Mouse (Mus musculus): ENCODE data around the gene Repin1.

Gene Repin1

DNA sequence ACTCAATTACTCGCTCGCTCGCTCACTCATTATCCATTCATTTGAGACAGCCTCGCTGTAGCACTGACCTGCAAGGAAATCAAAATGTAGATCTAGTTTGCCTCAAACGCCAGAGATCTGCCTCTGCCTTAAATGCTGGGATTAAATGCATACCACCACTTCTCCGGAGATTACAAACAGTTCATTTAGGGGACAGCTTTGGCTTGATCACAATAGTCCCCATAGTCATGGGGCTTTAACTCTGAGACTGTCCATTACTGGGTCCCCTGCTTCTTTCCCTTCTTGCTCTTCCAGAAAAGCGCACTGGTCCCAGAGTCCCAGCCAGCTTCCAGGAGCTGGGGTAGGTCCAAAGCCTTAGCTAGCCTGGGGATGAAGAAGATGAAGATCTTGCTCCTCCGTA is 32.8 kb downstream of the Repin1 start, which contains the start of gene AI854703:
Gene AI854703, plus strand, starts transcription at position 301 of the 400 bp plus-strand sequence.
- no peak for DNase-seq (ENCODE audit: low spot score in 2 of 2)

DNA sequence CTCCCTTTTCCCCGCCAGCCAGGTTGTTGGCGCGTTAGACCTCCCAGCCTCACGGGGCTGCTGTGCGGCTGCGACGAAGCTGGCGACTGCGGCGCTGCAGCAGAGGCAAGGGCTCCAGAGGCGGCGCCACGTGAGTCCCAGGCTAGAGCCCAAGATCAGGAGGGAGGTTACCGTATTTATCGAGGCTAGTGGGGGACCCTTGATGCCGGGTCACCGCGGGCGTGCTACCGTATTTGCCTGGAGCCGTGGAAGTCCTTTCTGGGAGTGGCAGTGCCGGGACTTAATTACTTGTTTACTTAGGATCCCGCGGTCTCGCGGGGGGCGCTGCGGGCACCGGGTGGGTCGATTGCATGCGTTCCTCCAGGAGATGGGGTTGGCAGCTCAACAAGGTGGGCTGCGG is 33.3 kb downstream of the Repin1 start:
- DNase-seq (ENCODE audit: low spot score in 2 of 2), result peak; percentile 21 to 54

DNA sequence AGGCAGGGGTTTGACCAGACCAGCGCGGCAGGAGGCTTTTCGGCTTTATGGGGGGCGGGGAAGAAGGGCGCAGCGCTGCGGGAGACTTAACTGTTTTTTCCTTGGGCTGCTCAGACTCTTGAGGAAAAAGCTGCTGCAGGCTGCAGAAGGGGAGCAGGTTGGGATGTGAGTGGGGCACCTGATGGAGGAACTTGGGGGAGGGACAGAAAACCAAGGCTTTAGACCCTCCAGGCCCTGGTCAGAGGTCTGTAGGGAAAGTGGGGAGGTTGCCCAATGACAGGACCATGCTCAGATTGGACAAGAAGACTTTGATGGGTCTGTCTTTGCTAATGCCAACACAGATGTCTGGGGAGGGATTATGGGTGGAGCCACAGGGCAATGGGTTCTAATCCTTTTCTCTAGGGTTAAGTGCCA is 33.8 kb downstream of the Repin1 start:
- DNase-seq (ENCODE audit: low spot score in 2 of 2), result no peak

DNA sequence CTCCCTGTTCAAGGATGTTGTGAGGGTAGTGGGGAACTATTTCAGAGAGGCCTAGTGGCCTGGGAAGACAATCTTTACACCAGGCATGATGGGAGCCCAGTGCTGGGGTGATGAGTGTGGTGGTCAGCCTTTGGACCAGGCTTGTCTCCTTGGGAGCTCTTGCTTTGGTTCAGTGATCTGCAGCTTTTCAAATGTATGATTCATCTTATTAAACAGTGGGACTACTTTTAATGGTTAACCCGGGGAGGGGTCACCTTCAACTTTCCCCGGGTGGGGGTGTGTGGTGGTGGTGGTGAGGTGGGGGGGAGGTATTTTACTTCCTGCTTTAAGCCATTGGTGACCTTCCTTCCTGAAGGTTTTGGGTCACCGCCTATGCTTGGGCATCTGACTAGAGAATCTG is 34.7 kb downstream of the Repin1 start:
- no peak for DNase-seq (ENCODE audit: low spot score in 2 of 2)

DNA sequence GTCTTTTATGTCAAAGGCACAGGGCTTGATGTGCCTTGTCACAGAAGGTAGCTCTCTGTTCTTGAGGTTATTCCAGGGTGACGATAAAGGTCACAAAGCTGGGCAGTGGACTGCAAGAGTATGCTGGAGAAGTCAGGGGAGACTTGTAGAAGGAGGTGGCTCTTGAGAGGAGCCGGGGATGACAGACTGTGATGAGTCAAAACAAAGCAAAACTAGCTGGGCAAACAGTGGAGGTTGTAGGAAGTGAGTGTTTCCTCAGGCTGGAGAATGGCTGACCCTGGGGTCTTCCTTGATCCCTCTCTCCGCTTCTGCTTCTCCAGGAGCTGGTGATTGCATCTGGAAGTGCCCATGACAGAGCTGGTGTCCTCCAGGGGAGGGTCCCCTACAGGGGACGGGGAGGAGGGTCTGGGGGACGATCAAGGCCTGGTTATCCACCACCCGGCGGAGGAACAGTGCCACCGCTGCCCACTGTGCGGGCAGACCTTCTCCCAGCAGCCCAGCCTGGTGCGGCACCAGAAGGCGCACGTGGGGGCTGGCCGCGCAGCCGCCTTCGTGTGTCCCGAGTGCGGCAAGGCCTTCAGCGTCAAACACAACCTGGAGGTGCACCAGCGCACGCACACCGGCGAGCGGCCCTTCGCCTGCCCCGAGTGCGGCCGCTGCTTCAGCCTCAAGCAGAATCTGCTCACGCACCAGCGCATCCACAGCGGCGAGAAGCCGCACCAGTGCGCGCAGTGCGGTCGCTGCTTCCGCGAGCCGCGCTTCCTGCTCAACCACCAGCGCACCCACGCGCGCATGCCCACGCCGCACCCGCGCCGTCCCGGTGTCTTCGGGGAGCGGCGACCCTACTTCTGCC is 35.4 kb downstream of the Repin1 start:
- DNase-seq (ENCODE audit: low spot score in 2 of 2), result no peak

DNA sequence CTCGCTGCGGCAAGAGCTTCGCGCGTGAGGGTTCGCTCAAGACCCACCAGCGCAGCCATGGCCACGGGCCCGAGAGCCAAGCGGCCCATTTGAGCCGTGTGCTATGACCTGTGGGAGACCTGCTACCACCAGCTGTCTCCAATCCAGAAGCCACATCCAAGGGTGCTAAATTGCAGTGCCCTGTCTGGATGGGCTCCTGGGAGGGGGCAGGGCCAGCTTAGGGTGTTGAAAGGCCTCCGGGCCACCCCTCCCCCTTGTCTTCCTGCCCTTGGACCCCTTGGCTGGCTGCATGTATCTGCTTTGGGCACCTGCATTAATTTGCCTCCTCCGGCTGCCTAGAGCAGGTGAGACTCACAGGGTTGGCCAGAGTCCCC is 36.0 kb downstream of the Repin1 start:
- DNase-seq (ENCODE audit: low spot score in 2 of 2), result no peak

DNA sequence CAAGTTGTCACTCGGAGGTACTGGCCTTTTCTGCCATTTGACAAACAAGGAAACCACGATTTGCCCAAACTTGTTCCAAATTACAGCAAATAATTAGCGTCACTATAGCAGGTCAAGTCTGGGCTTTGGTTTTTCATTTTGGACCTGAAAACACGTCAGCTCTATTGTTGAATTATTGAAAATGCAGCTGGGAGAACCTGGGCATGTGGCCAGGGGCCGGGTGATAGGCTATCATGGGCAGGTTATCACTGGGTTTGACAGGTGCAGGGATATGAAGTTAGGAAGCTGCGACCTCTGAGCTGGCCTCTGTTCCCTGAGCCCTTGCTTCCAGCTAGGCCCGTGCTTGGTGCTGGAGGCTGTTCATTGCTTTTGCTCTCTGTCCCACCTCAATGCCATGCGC is 37.1 kb downstream of the Repin1 start:
- DNase-seq (ENCODE audit: low spot score in 2 of 2), result peak in 1 of 2 experiments; percentile 62

DNA sequence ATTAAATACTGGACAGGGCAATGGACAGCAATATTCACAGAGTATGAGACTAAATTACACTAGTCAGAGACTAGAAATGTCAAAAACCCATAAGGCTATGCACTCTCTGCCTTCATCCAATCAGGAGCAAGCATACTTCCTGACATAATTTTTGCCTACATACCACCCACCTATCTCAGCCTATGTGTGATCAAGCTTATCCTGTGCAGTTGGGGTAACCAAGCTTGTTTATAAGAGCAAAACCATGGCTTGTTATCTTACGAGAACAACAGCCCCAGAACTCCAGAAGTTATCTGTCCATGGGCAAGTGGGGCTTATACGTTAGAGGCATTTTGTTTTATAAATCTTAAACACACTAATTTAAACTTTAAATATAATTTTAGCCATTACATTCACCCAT is 41.4 kb downstream of the Repin1 start:
- no peak for DNase-seq (ENCODE audit: low spot score in 2 of 2)

DNA sequence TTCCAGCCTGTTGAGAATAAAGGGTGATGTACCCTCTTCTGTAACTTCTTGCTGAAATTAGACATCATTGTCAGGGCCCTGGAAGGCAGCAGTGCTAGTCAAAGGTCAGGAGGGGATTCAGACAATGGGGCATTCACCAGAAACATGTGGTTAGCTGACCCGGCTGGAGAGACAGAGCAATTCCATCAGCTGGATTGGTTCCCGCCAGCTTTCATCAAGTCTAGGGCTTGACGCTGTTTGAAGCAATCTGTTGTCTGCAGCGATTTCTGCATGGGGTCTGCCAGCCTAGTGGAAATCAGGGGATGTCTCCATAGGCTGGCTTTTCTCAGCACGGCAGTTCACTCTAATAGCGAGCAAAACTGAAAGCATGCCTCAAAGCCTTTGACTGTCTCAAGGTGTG is 42.8 kb downstream of the Repin1 start:
- no peak for DNase-seq (ENCODE audit: low spot score in 2 of 2)

DNA sequence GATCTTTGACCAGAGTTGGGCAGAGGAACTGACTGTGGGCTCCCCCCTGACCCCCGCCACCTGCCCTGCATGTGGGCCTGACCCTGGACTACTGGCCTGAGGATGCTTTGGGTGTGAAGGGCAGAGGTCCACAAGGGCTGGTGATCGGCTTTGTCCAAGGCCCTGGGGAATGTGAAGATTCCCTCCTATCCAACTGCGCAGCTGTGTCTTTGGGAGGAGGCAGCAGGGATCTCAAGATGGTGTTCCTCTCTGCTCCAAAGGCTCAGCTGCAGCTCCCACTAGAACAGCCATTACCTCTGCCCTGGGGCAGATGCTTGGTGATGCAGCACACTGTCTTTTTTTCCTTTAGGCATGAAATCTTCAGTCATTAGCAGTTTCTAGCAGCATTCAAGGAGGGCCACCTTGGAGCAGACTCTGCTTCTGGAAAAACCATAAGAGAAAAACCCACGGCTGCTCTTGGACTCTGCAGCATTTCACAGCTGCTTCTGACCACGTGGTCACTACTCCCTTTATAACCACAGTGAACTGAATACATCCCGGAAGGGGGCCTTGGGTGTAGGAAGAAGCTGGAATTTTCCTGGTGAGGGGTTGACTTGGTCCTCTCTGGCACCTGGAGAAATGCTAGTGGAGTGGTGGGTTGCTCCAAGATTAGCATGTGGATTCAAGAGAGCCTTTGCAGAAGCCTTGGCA is 44.3 kb downstream of the Repin1 start:
- DNase-seq (ENCODE audit: low spot score in 2 of 2), result no peak

DNA sequence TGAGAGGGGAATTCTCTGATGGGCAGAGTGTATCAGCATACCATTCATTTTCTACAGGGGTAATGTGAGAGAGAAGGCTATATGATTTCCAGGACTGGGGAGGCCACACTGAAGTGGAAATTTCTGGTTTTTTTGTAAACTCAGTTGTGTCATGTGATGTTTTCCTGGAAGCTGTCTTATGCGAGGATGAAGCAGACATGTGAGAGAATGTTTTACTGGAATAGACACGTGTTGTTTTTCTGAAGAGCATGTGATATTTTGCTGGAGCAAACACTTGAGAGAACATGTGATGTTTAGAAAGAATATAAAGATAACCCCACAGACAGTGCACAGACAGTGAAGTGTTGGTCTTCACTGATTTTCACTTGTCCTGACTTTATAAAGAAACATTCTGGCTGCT is 44.9 kb downstream of the Repin1 start:
- no peak for DNase-seq (ENCODE audit: low spot score in 2 of 2)

DNA sequence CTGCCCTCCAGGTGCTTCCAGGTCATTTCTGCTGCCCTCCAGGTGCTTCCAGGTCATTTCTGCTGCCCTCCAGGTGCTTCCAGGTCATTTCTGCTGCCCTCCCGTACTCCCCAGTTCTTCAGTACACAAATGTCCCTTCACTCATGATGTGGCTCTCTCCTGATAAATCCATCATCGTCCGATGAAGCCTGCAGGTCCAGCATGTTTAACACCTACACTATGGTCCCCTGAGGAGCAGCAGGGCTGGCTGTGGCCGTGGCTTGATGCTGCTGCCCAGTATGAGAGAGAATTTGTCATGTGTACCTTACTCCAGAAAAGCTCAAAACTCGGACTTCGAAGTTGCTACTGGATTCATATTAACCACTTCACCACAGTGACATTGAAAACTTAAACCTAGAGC is 47.7 kb downstream of the Repin1 start:
- DNase-seq (ENCODE audit: low spot score in 2 of 2), result no peak

DNA sequence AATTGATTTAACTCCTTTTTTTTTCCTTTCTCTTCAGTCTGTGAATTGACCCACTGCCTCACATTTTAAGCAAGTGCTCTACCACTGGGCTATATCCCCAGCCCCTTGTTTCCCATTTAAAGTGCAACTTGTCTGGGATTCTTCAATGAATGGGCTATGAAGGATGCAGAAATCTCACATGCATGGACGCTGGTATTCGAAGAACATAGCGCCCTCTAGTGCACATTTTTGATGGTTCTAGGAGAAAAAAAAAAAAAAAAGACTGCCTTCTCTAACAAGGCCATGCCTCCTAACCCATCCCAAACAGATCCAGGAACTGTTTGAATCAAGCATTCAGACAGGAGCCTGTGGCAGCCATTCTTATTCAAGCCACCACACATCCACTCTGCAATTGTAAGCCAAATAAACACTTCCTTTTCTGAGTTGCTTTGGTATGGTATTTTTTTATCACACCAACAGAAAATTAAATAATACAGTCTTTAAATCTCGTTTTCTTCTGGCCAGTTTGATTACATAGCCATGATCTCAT is 49.1 kb downstream of the Repin1 start:
- DNase-seq (ENCODE audit: low spot score in 2 of 2), result no peak

DNA sequence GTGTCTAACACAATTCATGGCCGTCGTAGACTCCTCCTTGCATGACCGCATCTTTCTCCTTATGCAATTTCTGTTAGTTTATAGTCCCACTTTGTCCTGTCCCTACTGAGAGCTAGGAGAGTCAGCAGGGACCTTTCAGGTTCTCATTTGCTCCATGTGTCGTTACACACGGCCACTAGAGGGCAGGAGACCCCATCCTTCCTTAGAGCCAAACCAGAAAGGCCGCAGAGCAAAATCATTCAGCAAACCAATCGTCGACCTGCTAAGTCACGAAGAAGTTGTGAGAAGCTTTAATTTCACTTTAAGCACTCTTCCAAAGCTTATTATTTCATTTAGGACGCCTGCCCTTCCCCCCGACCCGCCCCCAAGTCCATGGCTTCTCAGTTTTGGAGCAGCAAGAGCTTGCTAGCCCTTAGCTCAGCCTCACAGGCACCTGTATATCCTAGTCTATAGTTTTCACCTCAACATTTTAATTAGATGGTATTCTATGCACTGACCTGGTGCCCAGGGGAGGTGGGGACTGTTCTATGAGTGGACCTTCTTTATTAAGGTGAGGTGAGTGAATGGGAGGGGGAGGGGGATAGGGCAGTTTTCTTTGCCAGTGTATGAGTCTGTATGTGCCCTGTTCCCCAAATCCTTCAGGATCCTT is 52.1 kb downstream of the Repin1 start:
- no peak for DNase-seq (ENCODE audit: low spot score in 2 of 2)

DNA sequence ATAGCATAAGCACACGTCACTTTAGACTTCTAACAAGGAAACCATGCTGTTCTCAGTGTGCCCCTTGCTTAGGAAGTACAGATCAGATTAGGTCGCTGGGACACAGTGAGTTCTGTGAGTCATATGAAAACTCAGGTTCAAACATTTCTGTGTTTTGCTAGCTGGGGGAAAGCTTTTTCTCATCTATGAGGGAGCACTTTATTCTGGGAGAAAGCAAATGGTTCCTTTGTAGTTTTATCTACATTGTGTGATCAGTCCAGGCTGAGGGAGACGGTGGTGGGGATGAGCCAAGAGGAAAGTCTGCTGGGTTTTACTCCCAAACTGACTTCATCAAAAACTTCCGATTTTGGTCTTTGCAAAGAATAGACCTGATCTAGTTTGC is 52.6 kb downstream of the Repin1 start:
- no peak for DNase-seq (ENCODE audit: low spot score in 2 of 2)

DNA sequence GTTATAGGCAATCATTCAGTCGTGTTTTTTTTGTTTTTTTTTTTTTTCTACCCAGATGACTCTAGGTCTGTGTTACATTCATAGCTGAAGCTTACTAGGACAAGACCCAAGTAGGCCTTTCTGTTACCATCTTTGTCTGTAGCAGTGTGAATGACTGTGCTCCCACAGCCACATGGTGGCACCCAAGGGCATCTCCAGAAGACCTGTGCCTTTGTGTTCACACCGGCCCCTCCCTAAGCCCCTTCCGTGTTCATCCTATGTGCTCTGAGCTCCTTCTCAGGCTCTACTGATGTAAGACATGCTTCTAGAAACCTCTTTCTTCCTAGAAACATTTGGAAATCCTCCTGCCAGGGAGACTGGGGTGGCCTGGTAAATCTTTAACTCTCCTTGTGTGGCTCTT is 53.3 kb downstream of the Repin1 start, which contains the start of gene Gimap8:
Gene Gimap8, plus strand, starts transcription at position 240 of the 400 bp plus-strand sequence.
- DNase-seq (ENCODE audit: low spot score in 2 of 2), result no peak

DNA sequence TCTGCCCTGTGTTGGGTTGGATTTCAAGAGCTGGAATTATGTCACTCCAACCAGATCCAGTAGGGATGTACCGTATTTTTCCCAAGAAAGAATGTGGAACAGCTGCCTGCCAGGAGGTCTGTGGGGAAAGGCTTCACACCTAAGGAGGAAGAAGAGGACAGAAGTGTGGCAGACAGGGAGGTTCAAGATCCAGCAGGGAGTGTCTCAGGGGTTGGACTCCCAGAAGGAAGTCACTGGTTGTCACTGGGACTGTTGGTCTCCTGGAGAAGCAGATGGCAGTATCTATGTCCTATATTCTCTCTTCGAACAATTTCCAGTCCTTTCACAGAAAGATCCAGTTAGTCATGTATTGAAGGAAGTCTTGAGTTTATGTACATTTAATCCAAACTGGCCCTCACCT is 53.9 kb downstream of the Repin1 start:
- DNase-seq (ENCODE audit: low spot score in 2 of 2), result no peak
